Mouse (Mus musculus): ENCODE measurements around the gene Hexim2. TPM values are rescaled to one million over a fixed set of nuclear protein-coding genes. Genes with fewer than 3 reads are reported as not detected.

Hexim2 gene
- polyA plus RNA-seq, 1 experiment from 2014 or later = 6.1 TPM

DNA sequence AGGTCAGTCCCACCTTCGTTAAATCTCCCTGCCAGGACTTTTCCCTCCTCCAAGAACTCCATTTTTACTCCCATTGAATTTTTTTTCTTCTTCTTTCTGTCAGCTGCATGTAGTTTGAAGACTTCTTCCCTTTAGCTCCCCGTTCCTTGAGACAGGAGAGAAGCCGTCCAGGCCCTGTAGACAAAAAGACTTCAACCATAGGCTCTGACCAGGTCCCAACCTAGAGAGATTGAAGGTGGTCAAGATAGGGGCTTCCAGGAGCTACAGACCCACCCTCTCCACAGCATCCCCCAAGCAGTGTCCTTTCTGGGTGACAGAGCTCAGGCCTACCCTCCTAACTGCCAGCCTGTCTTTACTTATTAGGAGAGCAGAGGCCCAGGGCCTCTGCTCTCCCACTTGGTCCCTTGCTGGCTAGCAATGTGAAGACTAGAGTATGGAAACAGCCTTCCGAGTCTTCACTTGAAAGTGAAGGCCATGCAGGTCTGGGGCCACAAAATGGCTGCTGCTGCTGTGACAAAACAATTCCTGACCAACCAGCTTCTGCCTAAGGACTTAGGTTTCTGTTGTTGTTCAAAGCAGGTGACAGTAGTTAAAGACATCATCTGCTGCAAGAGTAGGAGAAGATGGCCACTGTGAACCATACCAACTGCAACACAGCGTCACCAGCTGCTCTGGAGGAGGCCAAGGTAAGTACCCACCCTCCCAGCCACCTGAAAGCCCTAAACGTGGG is 1.4 kb downstream of the Hexim2 start:
- WGBS = 59% methylated on average over 6 of the region's 6 CpGs
- Histone ChIP-seq H3K9ac (ENCODE audit: low read length) (peak overlapping the region; percentile 72), H3K4me1 (ENCODE audit: control insufficient read depth, insufficient read depth, low read length) (peaks cover 27% of the 10 kb centered on the region), H3K27me3 (ENCODE audit: control insufficient read depth, insufficient read depth, low read length) (no peaks in the 10 kb centered on the region), H3K27ac (ENCODE audit: low read length) (peak overlapping the region; percentile 84), H3K4me2 (ENCODE audit: low read depth, low read length) (peak overlapping the region; percentile 66), H3K9me3 (replicated peaks; ENCODE audit: control insufficient read depth, low read length) (no peaks in the 10 kb centered on the region), H3K36me3 (ENCODE audit: control insufficient read depth, insufficient read depth) (no peaks in the 10 kb centered on the region), H3K4me3 (ENCODE audit: low read length) (peak overlapping the region; percentile 41)
- no peak for ATAC-seq (replicated peaks; ENCODE audit: extremely low read depth, insufficient read depth, low FRiP score)

DNA sequence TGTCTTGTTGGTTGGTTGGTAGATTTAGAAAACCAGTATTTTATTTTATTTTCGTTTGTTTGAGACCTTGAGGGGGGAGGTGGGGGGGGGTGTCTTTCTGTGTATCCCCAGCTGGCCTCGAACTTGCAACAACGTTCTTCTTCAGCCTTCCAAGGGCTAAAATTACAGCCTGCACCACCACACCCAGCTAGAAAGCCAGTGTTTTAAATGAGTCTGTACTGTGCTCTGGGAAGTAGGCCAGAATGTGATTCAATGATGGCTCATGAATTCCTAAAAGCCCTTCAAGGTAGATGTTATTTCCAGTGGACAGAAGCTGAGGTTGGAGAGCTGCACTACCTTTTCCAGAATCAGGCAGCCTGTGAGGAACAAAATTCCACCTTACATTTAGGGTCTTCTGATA is 2.0 kb downstream of the Hexim2 start:
- Histone ChIP-seq H3K27me3 (ENCODE audit: control insufficient read depth, insufficient read depth, low read length) (no peaks in the 10 kb centered on the region), H3K4me2 (ENCODE audit: low read depth, low read length) (no peak overlapping the region), H3K4me3 (ENCODE audit: low read length) (no peak overlapping the region), H3K4me1 (ENCODE audit: control insufficient read depth, insufficient read depth, low read length) (peaks cover 27% of the 10 kb centered on the region), H3K9me3 (replicated peaks; ENCODE audit: control insufficient read depth, low read length) (no peaks in the 10 kb centered on the region), H3K36me3 (ENCODE audit: control insufficient read depth, insufficient read depth) (no peaks in the 10 kb centered on the region), H3K27ac (ENCODE audit: low read length) (no peak overlapping the region; the same call in 1 of the 2 replicates), H3K9ac (ENCODE audit: low read length) (no peak overlapping the region)
- WGBS = 68% methylated on average over 3 of the region's 3 CpGs
- no peak for ATAC-seq (replicated peaks; ENCODE audit: extremely low read depth, insufficient read depth, low FRiP score)

DNA sequence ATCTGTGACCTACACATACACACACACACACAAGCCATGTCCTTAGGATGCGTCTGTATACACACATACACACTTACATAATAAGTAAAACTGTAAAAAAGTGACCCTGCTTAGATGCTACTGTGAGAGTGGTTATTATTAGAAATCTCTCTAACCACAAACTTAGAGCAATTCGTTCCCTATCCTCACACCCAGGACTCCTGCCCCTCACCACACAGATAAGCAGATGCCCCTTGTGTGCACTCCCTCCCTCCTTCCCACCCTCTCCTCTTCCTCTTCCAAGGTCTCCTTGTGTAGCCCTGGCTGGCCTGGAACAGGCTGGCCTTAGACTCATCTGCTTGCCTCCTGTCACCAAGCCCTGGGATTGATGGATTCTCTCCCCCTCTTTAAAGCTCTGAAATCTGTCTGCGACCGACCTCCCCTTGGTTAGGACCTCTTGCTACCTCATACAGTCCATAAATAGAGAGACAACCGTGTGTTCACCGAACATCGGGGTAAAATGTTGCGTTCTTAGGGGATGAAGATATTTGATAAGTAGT is 3.9 kb downstream of the Hexim2 start:
- Histone ChIP-seq H3K27ac (ENCODE audit: low read length) (no peak overlapping the region), H3K4me1 (ENCODE audit: control insufficient read depth, insufficient read depth, low read length) (peaks cover 27% of the 10 kb centered on the region), H3K4me3 (ENCODE audit: low read length) (no peak overlapping the region), H3K9ac (ENCODE audit: low read length) (no peak overlapping the region), H3K36me3 (ENCODE audit: control insufficient read depth, insufficient read depth) (no peaks in the 10 kb centered on the region), H3K27me3 (ENCODE audit: control insufficient read depth, insufficient read depth, low read length) (no peaks in the 10 kb centered on the region), H3K9me3 (replicated peaks; ENCODE audit: control insufficient read depth, low read length) (no peaks in the 10 kb centered on the region), H3K4me2 (ENCODE audit: low read depth, low read length) (no peak overlapping the region)
- ATAC-seq (replicated peaks; ENCODE audit: extremely low read depth, insufficient read depth, low FRiP score) = no peak
- 64% methylated on average over 8 of the region's 8 CpGs for WGBS

DNA sequence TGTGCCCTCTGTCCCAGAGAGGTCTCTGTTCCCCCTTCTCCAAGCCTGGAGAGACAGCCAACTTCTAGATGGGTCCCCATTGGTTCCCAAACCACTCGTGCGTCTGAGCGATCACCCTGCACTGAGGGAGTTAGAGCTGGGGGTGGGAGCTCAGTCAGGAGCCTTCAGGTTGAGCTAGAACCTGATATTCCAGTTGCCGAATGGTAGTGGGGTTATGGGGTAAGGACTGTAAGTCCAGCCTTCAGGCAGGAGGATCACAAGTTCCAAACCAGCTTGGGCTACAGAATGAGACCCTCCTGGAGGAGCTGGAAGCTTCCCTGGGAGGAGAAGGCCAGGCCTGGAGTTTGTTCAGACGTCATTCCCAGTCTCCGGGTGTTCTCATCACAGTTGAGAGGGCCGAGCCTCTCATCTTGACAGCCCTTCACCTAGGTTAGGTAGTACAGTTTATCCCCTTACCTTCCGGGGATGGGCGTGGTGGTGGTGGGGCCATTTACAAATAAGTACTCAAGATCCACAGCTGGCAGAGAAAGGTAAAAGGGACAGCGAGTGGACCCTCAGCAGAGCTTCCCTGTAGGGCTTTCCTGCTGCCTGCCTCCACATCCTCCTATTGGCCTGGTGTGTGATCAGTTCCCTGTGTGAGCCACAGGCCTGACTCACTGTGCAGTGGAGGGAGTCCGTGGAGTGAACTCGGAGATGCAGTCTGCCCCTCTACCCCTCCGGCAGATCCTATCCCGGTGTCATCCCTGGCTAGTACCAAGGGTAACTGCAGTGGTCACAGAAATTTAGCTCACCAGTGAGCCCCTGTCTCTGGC is 7.9 kb downstream of the Hexim2 start:
- Histone ChIP-seq H3K9me3 (replicated peaks; ENCODE audit: control insufficient read depth, low read length) (no peaks in the 10 kb centered on the region), H3K36me3 (ENCODE audit: control insufficient read depth, insufficient read depth) (no peaks in the 10 kb centered on the region), H3K4me3 (ENCODE audit: low read length) (no peak overlapping the region), H3K27ac (ENCODE audit: low read length) (peak overlapping the region; percentile 83), H3K27me3 (ENCODE audit: control insufficient read depth, insufficient read depth, low read length) (no peaks in the 10 kb centered on the region), H3K4me2 (ENCODE audit: low read depth, low read length) (no peak overlapping the region), H3K9ac (ENCODE audit: low read length) (peak overlapping the region; percentile 54), H3K4me1 (ENCODE audit: control insufficient read depth, insufficient read depth, low read length) (peaks cover 36% of the 10 kb centered on the region)
- WGBS = 80% methylated on average over 14 of the region's 14 CpGs
- no peak for ATAC-seq (replicated peaks; ENCODE audit: extremely low read depth, insufficient read depth, low FRiP score)

DNA sequence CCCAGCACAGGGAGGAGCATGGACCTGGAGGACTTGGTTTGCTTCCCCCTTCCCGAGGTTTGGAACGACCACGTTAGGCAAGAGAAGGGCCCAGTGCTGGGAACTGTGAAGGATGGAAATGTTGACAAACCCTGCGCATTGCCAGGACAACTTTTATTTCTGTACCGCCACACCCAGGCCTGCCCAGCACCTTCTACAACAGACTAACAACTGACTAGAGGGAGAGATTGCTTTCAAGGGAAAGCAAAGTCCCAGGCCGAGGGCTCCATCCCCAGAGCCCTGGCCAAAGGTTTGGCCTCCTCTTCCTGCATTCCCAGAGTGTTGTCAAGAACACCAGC is 8.5 kb downstream of the Hexim2 start:
- 47% methylated on average over 6 of the region's 6 CpGs for WGBS
- no peak overlapping the region for H3K4me2 ChIP-seq (ENCODE audit: low read depth, low read length)
- peak overlapping the region; percentile 54 for H3K9ac ChIP-seq (ENCODE audit: low read length)
- no peak overlapping the region for H3K4me3 ChIP-seq (ENCODE audit: low read length)
- H3K9me3 ChIP-seq (replicated peaks; ENCODE audit: control insufficient read depth, low read length) = no peaks in the 10 kb centered on the region
- no peak for ATAC-seq (replicated peaks; ENCODE audit: extremely low read depth, insufficient read depth, low FRiP score)
- no peaks in the 10 kb centered on the region for H3K27me3 ChIP-seq (ENCODE audit: control insufficient read depth, insufficient read depth, low read length)
- peak overlapping the region; percentile 83 for H3K27ac ChIP-seq (ENCODE audit: low read length)
- peaks cover 36% of the 10 kb centered on the region for H3K4me1 ChIP-seq (ENCODE audit: control insufficient read depth, insufficient read depth, low read length)
- H3K36me3 ChIP-seq (ENCODE audit: control insufficient read depth, insufficient read depth) = no peaks in the 10 kb centered on the region

DNA sequence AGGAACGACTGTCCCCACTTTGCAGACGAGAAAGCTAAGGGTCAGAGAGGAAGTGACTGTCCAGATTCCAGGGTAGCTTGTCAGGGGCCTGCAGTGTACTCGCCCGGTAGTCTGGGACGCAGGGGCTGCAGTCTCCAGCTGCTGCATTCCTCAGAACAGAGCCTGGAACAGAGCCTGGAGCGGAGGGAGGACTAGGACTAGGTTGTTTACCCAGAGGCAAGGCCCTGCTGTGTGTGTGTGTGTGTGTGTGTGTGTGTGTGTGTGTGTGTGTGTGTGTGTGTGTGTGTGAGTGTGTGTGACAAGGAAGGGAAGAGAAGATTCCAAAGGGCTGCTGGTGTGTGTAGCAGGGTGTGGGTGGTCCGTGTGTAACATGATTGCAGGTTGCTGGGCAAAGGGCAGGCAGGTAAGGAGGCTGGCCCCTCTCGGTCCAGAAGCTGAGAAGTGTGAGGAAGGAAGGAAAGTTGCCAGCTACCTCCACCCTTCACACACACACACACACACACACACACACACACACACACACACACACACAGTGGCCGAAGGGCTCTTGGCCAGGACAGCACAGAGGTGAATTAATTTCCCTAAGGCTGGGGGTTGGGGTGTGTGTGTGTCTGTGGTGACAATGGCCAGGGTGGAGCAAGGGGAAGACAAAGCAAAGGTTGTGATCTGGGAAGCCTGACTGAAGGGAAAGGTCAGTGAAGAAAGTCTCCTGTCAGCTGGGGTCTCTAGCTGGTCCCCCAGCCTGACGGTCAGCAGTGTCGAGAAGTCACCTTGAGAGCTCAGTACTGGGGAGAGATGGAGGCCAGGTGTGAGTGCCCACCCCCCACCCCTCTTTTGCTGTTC is 9.1 kb downstream of the Hexim2 start:
- Histone ChIP-seq H3K4me2 (ENCODE audit: low read depth, low read length) (peak overlapping the region; percentile 20; the same call in 1 of the 2 replicates), H3K9me3 (replicated peaks; ENCODE audit: control insufficient read depth, low read length) (no peaks in the 10 kb centered on the region), H3K4me3 (ENCODE audit: low read length) (no peak overlapping the region), H3K4me1 (ENCODE audit: control insufficient read depth, insufficient read depth, low read length) (peaks cover 36% of the 10 kb centered on the region), H3K36me3 (ENCODE audit: control insufficient read depth, insufficient read depth) (no peaks in the 10 kb centered on the region), H3K27ac (ENCODE audit: low read length) (peak overlapping the region; percentile 83), H3K9ac (ENCODE audit: low read length) (peak overlapping the region; percentile 54), H3K27me3 (ENCODE audit: control insufficient read depth, insufficient read depth, low read length) (no peaks in the 10 kb centered on the region)
- ATAC-seq (replicated peaks; ENCODE audit: extremely low read depth, insufficient read depth, low FRiP score) = peak; percentile 53
- 24% methylated on average over 11 of the region's 11 CpGs for WGBS

DNA sequence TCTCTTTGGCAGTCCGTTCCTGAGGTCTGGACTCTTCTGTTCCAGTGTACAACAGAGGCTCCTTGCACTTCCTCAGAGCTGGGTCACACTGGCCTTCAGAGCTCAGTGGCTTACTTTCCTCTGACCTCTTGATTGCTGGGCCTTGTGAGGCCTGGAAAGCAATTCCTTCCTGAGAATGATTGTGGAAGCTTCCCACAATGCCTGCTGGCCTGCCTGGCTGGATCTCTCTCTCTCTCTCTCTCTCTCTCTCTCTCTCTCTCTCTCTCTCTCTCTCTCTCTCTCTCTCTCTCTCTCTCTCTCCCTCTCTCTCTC is 9.7 kb downstream of the Hexim2 start:
- no peaks in the 10 kb centered on the region for H3K36me3 ChIP-seq (ENCODE audit: control insufficient read depth, insufficient read depth)
- peak overlapping the region; percentile 83 for H3K27ac ChIP-seq (ENCODE audit: low read length)
- peak; percentile 37; the same call in 1 of the 2 replicates for ATAC-seq (replicated peaks; ENCODE audit: extremely low read depth, insufficient read depth, low FRiP score)
- no peaks in the 10 kb centered on the region for H3K27me3 ChIP-seq (ENCODE audit: control insufficient read depth, insufficient read depth, low read length)
- no peaks in the 10 kb centered on the region for H3K9me3 ChIP-seq (replicated peaks; ENCODE audit: control insufficient read depth, low read length)
- H3K9ac ChIP-seq (ENCODE audit: low read length) = peak overlapping the region; percentile 65
- H3K4me2 ChIP-seq (ENCODE audit: low read depth, low read length) = peak overlapping the region; percentile 20; the same call in 1 of the 2 replicates
- no peak overlapping the region for H3K4me3 ChIP-seq (ENCODE audit: low read length)
- H3K4me1 ChIP-seq (ENCODE audit: control insufficient read depth, insufficient read depth, low read length) = peaks cover 36% of the 10 kb centered on the region
- WGBS = 42% methylated on average over 1 of the region's 1 CpGs

DNA sequence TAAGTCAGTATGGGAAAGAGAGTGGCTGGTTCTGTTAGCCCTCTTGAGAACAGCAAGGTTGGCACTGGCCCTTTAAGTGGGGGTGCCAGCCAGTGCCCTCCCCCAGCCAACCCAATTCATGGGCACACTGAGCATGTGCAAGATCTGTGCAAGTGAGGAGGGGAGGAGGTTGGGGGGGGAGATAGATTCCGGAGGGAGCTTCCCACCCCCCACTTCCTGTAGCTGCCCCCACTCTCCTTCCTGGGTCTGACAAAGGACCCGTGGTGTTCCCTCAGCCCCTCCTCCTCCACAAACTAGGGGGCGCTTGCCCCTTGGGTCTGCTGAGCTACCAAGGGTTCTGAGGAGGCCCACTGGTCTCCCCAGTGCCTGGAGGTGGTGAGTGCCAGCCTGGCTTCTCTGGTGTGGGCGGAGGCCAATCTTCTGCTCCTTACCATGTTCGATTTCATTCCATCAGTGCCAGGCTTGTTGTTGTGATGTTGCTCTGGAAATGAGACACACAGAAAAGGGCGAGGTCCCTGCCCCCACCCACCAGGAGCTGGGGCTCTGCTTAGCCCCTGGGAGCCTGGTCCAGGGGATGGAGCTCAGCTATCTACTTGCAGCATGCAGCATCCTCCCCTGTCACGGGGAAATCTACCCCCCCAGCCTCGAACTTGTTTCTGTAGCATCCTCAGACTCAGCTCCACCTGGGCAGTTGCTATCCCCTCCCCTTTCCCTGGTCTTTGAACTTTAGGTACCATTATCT is 10.4 kb downstream of the Hexim2 start:
- H3K27ac ChIP-seq (ENCODE audit: low read length) = peak overlapping the region; percentile 83
- no peaks in the 10 kb centered on the region for H3K36me3 ChIP-seq (ENCODE audit: control insufficient read depth, insufficient read depth)
- ATAC-seq (replicated peaks; ENCODE audit: extremely low read depth, insufficient read depth, low FRiP score) = peak; percentile 78
- WGBS = 33% methylated on average over 8 of the region's 8 CpGs
- no peaks in the 10 kb centered on the region for H3K27me3 ChIP-seq (ENCODE audit: control insufficient read depth, insufficient read depth, low read length)
- H3K4me3 ChIP-seq (ENCODE audit: low read length) = peak overlapping the region; percentile 27
- H3K4me2 ChIP-seq (ENCODE audit: low read depth, low read length) = peak overlapping the region; percentile 56
- H3K4me1 ChIP-seq (ENCODE audit: control insufficient read depth, insufficient read depth, low read length) = peaks cover 36% of the 10 kb centered on the region
- H3K9me3 ChIP-seq (replicated peaks; ENCODE audit: control insufficient read depth, low read length) = no peaks in the 10 kb centered on the region
- H3K9ac ChIP-seq (ENCODE audit: low read length) = peak overlapping the region; percentile 65
